Comparison of ENCODE assay signal across 11 mouse cellular contexts in genomic region chr19:36678382-36679027, GRCm38 (mm10). TPM values are rescaled to one million over a fixed set of nuclear protein-coding genes. Genes with fewer than 3 reads are reported as not detected.
DNase-seq lines count a peak whose midpoint lies in the region; ATAC-seq and TF ChIP-seq lines count a peak whose summit lies in the region.
"Had no signal": no experiment of that assay in that cellular context is flagged by ENCODE, and none has a peak within 500 bp of the region (broad histone marks: within the 10 kb centered on the region; RNA-seq: fewer than 3 reads in every experiment).

No protein-coding gene starts in this region.

- no peak overlapping the region for H3K9ac ChIP-seq in heart, embryonic 12.5 days
- no peak overlapping the region for H3K9ac ChIP-seq in ES-E14 (ENCODE audit: insufficient read depth, low read depth, low read length, poor library complexity, severe bottlenecking)
- no peak overlapping the region for H3K9ac ChIP-seq in forebrain, embryonic 15.5 days (replicated peaks)
- H3K9ac ChIP-seq in limb, embryonic 14.5 days (ENCODE audit: low read depth, low read length, severe bottlenecking): no peak overlapping the region

- peak overlapping the region; percentile 90 for H3K27ac ChIP-seq in heart, embryonic 12.5 days (ENCODE audit: poor library complexity, severe bottlenecking)
- no peak overlapping the region for H3K27ac ChIP-seq in ES-E14 (ENCODE audit: insufficient read depth, low read depth, low read length, poor library complexity, severe bottlenecking)
- H3K27ac ChIP-seq in forebrain, embryonic 15.5 days (replicated peaks): 0 out of 2 replicates have a peak overlapping the region, but pooled peaks have one; percentile 28
- H3K27ac ChIP-seq in limb, embryonic 14.5 days (replicated peaks; ENCODE audit: low read depth, low read length): 0 out of 2 replicates have a peak overlapping the region, but pooled peaks have one; percentile 15
- H3K27ac ChIP-seq: stomach, postnatal 0 days had no signal

- intact Hi-C loops in heart, postnatal 14 days (cut with DNase I): loop anchor here (2.0 kb wide), 1 partner anchor 58 kb away; the partner anchor contains the start of gene Ppp1r3c

- no peak overlapping the region for H3K4me2 ChIP-seq in heart, embryonic 12.5 days
- H3K4me2 ChIP-seq in forebrain, embryonic 15.5 days (replicated peaks): no peak overlapping the region
- no peak overlapping the region for H3K4me2 ChIP-seq in limb, embryonic 14.5 days (replicated peaks; ENCODE audit: low read depth, low read length, severe bottlenecking)

- ATAC-seq in heart, embryonic 12.5 days (ENCODE audit: insufficient number of reproducible peaks, low FRiP score): no peak
- ATAC-seq in forebrain, embryonic 15.5 days (replicated peaks): no peak
- ATAC-seq in limb, embryonic 14.5 days (ENCODE audit: low FRiP score, low read depth): no peak

- in situ Hi-C loops in ES-E14 (cut with MboI; ENCODE audit: low sequenced_read_pairs in 2 of 2, unreplicated experiment in 2 of 2): no loop called here

- 76% methylated on average over 7 of the region's 7 CpGs for WGBS in heart, embryonic 12.5 days
- 61% methylated on average over 7 of the region's 7 CpGs for WGBS in forebrain, embryonic 15.5 days
- WGBS in limb, embryonic 14.5 days: 56% methylated on average over 7 of the region's 7 CpGs

- no peak overlapping the region for H3K4me3 ChIP-seq in heart, embryonic 12.5 days
- no peak overlapping the region for H3K4me3 ChIP-seq in ES-E14 (ENCODE audit: insufficient read depth in 1 of 2, low read depth in 1 of 2, low read length in 2 of 2, poor library complexity in 1 of 2, severe bottlenecking in 1 of 2)
- no peak overlapping the region for H3K4me3 ChIP-seq in forebrain, embryonic 15.5 days
- H3K4me3 ChIP-seq in limb, embryonic 14.5 days (replicated peaks; ENCODE audit: low read length): no peak overlapping the region

- H3K9me3 ChIP-seq in heart, embryonic 12.5 days (replicated peaks): no peaks in the 10 kb centered on the region
- no peaks in the 10 kb centered on the region for H3K9me3 ChIP-seq in ES-E14 (ENCODE audit: control insufficient read depth, insufficient read depth, low read depth, low read length)
- H3K9me3 ChIP-seq in forebrain, embryonic 15.5 days: no peaks in the 10 kb centered on the region
- no peaks in the 10 kb centered on the region for H3K9me3 ChIP-seq in limb, embryonic 14.5 days (ENCODE audit: control insufficient read depth, low read length)

- DNase-seq in heart, postnatal 14 days: no peak
- no peak for DNase-seq in ES-E14 (ENCODE audit: low read depth, low spot score)
- DNase-seq in limb, embryonic 14.5 days (ENCODE audit: low spot score): no peak
- DNase-seq in c-Kit-positive CD71-positive TER-119-positive erythroid progenitor cells, embryonic 14.5 days (ENCODE audit: low spot score): no peak
- DNase-seq in natural killer cell, adult 2 months (ENCODE audit: low spot score in 2 of 2): no peak
- DNase-seq in frontal cortex, postnatal 25 days (ENCODE audit: low spot score in 2 of 2): no peak

- H3K27me3 ChIP-seq in heart, embryonic 12.5 days (replicated peaks): no peaks in the 10 kb centered on the region
- no peaks in the 10 kb centered on the region for H3K27me3 ChIP-seq in forebrain, embryonic 15.5 days
- no peaks in the 10 kb centered on the region for H3K27me3 ChIP-seq in limb, embryonic 14.5 days (ENCODE audit: control insufficient read depth, insufficient read depth, low read length)
- H3K27me3 ChIP-seq: CH12.LX had no signal

- H3K4me1 ChIP-seq in heart, embryonic 12.5 days (replicated peaks): peaks cover 55% of the 10 kb centered on the region
- peaks cover 0 to 6% of the 10 kb centered on the region in 2 experiments; a peak in 1 of 4 replicates for H3K4me1 ChIP-seq in ES-E14 (ENCODE audit: control insufficient read depth in 2 of 2, insufficient read depth in 2 of 2, low read length in 2 of 2, poor library complexity in 1 of 2)
- H3K4me1 ChIP-seq in forebrain, embryonic 15.5 days: peaks cover 16% of the 10 kb centered on the region
- H3K4me1 ChIP-seq in limb, embryonic 14.5 days (ENCODE audit: control insufficient read depth, insufficient read depth, low read length): peaks cover 17% of the 10 kb centered on the region

- H3K36me3 ChIP-seq in heart, embryonic 12.5 days: no peaks in the 10 kb centered on the region
- H3K36me3 ChIP-seq in ES-E14 (ENCODE audit: control insufficient read depth, insufficient read depth, low read length, poor library complexity, severe bottlenecking): no peaks in the 10 kb centered on the region
- no peaks in the 10 kb centered on the region for H3K36me3 ChIP-seq in forebrain, embryonic 15.5 days
- H3K36me3 ChIP-seq in limb, embryonic 14.5 days (ENCODE audit: control insufficient read depth, insufficient read depth, low read length): no peaks in the 10 kb centered on the region

- TF ChIP-seq POLR2A in limb, embryonic 14.5 days (IDR thresholded peaks at IDR 0.05; ENCODE audit: borderline replicate concordance, extremely low read depth, insufficient read depth, insufficient read length): no peak

TF ChIP-seq in ES-E14, 5 proteins besides CTCF, POLR2A, EP300 and RAD21:
- TF ChIP-seq ZC3H11A (IDR thresholded peaks at IDR 0.05; ENCODE audit: borderline replicate concordance, low read depth, low read length) (no peak), CHD2 (IDR thresholded peaks at IDR 0.05; ENCODE audit: low read depth, low read length) (no peak), MAFK (IDR thresholded peaks at IDR 0.05; ENCODE audit: insufficient read depth, low read depth, low read length) (peak; percentile 71), ZNF384 (IDR thresholded peaks at IDR 0.05; ENCODE audit: low read depth, low read length) (no peak), HCFC1 (IDR thresholded peaks at IDR 0.05; ENCODE audit: borderline replicate concordance, insufficient read depth, low read length) (no peak)
TF ChIP-seq in ES-E14: peak in this region for 1.

RNA-seq across cellular contexts. Expression of gene Ppp1r3c, which starts 57.9 kb away (rescaled TPM):
- 53.3 and 55.1 TPM in 2 replicates for polyA plus RNA-seq in heart, embryonic 12.5 days (2016; fragmentation: Nextera tagmentation; extraction: Ambion mirVana)
- total RNA-seq in heart, postnatal 14 days (2021): 10 to 100 TPM; 91.5 to 98.3 TPM
- 0.22 and 0.32 TPM in 2 replicates for total RNA-seq in ES-E14 (2012; rRNA removed)
- polyA plus RNA-seq in forebrain, embryonic 15.5 days (2015; fragmentation: Nextera tagmentation; extraction: Ambion mirVana): 6.3 and 8.2 TPM in 2 replicates
- 10.5 and 12.6 TPM in 2 replicates for polyA plus RNA-seq in limb, embryonic 14.5 days (2012; rRNA removed)
- 16.4 and 19.0 TPM in 2 replicates for polyA plus RNA-seq in limb, embryonic 14.5 days (2014; fragmentation: Nextera tagmentation; extraction: Ambion mirVana)
- total RNA-seq: CH12.LX; megakaryocyte progenitor cell, adult 5-6 weeks had no signal
